Mouse (Mus musculus): Measurements from ENCODE around the gene Sync.

Sync gene

GRCm38 (mm10) chr4:129287472-129287981, at the start of gene Sync:
TSS of gene Sync (plus strand) at chr4:129287617.
- CTCF ChIA-PET: no interaction called here

GRCm38 (mm10) chr4:129237843-129238441, 49.5 kb upstream of the Sync start:
- CTCF ChIA-PET: no interaction called here

- CTCF ChIA-PET: no interaction called here
These were observed 48.8 kb upstream of the Sync start for GRCm38 (mm10) chr4:129238579-129239016.

- CTCF ChIA-PET: no interaction called here
These were observed 48.3 kb upstream of the Sync start for GRCm38 (mm10) chr4:129239075-129239474.

GRCm38 (mm10) chr4:129241898-129242297, 45.5 kb upstream of the Sync start:
- CTCF ChIA-PET: no interaction called here

- CTCF ChIA-PET: no interaction called here
These were observed 45.1 kb upstream of the Sync start for GRCm38 (mm10) chr4:129242327-129242726.

- CTCF ChIA-PET: no interaction called here
These were observed 44.7 kb upstream of the Sync start for GRCm38 (mm10) chr4:129242761-129243160.

GRCm38 (mm10) chr4:129244802-129245201, 42.6 kb upstream of the Sync start:
- CTCF ChIA-PET: no interaction called here

GRCm38 (mm10) chr4:129246360-129247301, 40.8 kb upstream of the Sync start:
- CTCF ChIA-PET: no interaction called here

GRCm38 (mm10) chr4:129247381-129248242, 39.8 kb upstream of the Sync start:
- CTCF ChIA-PET: no interaction called here

GRCm38 (mm10) chr4:129248243-129248767, 39.1 kb upstream of the Sync start:
- CTCF ChIA-PET: no interaction called here

- CTCF ChIA-PET: no interaction called here
These were observed 38.1 kb upstream of the Sync start for GRCm38 (mm10) chr4:129249288-129249687.

GRCm38 (mm10) chr4:129250759-129251481, 36.5 kb upstream of the Sync start:
- CTCF ChIA-PET: no interaction called here

- CTCF ChIA-PET: no interaction called here
These were observed 35.8 kb upstream of the Sync start for GRCm38 (mm10) chr4:129251482-129252125.

- CTCF ChIA-PET: interaction anchor here (0.6 kb wide), 1 partner anchor 41 kb away, joined by 6 read pairs; no protein-coding TSS in a partner anchor
These were observed 34.9 kb upstream of the Sync start for GRCm38 (mm10) chr4:129252492-129252891.

GRCm38 (mm10) chr4:129254571-129254970, 32.8 kb upstream of the Sync start:
- CTCF ChIA-PET: interaction anchor here (0.6 kb wide), 1 partner anchor 21 kb away, joined by 11 read pairs; no protein-coding TSS in a partner anchor

GRCm38 (mm10) chr4:129256450-129257380, 30.7 kb upstream of the Sync start:
- CTCF ChIA-PET: no interaction called here

- CTCF ChIA-PET: no interaction called here
These were observed 28.3 kb upstream of the Sync start for GRCm38 (mm10) chr4:129259101-129259500.

- CTCF ChIA-PET: interaction anchor here (0.5 kb wide), 1 partner anchor 456 kb away, joined by 3 read pairs; no protein-coding TSS in a partner anchor
These were observed 26.7 kb upstream of the Sync start for GRCm38 (mm10) chr4:129260678-129261077.

All from spleen, embryonic (tissue).